Comparison of ENCODE assay signal across 13 mouse cellular contexts in the genomic region with DNA sequence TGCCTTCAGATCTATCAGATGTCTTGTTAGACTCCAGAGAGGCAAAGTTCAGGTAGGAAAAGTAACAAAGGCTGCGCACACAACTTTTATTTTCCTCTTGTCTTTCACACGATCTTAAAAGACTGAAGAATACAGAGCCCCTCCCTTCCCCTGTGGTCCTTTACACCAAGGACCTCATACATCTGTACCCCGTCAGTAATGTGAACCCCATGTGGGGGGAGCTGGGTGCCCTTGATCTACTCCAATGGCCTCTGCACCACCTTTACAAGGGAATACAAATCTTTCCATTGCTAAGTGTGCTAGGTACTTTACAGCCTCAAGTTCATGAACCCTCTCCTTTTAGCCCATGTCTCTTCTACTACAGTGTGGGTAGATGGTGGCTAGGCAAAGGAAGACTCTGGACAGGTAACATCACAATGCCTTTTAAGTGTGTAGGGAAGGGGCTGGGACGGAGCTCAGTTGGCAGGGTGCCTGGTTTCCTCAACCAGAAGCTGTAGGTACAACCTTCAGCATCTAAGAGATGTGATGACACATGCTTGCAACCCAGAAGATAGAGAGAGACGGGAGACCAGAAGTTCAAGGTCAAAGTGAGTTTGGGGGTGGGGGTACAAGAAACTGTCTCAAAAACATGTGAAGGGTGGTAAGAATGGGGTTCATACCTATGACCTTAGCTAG. TPM values are rescaled to one million over a fixed set of nuclear protein-coding genes. Genes with fewer than 3 reads are reported as not detected.
DNase-seq lines count a peak whose midpoint lies in the region; ATAC-seq and TF ChIP-seq lines count a peak whose summit lies in the region.
"Had no signal": no experiment of that assay in that cellular context is flagged by ENCODE, and none has a peak within 500 bp of the region (broad histone marks: within the 10 kb centered on the region; RNA-seq: fewer than 3 reads in every experiment).

No protein-coding gene starts in this region.

- TF ChIP-seq CTCF in spleen, adult 2 months (IDR thresholded peaks at IDR 0.05; ENCODE audit: extremely low read depth, insufficient read depth, insufficient read length, insufficient replicate concordance): no peak
- no peak for TF ChIP-seq CTCF in bone marrow, adult 2 months (IDR thresholded peaks at IDR 0.05; ENCODE audit: control insufficient read depth, insufficient read depth, low read length)
- no peak for TF ChIP-seq CTCF in liver, postnatal 0 days (IDR thresholded peaks at IDR 0.05; ENCODE audit: low read depth)
- TF ChIP-seq CTCF in hindbrain, postnatal 0 days (IDR thresholded peaks at IDR 0.05; ENCODE audit: low read depth): no peak

- peak; percentile 34 to 40 for DNase-seq in spleen, adult 2 months (ENCODE audit: low read depth in 1 of 2, low spot score in 2 of 2)
- no peak for DNase-seq in spleen, postnatal 4 days (ENCODE audit: low spot score in 2 of 2)
- no peak for DNase-seq in liver, postnatal 0 days
- DNase-seq in thymus, postnatal 4 days: peak; percentile 55
- no peak for DNase-seq in hindbrain, postnatal 0 days (ENCODE audit: low spot score)
- no peak for DNase-seq in kidney, postnatal 14 days
- DNase-seq: cerebellum, adult 9-10 months; lung, adult 18-20 months had no signal

- no peak for TF ChIP-seq POLR2A in spleen, adult 2 months (IDR thresholded peaks at IDR 0.05; ENCODE audit: low read depth, low read length)
- no peak for TF ChIP-seq POLR2A in bone marrow, adult 2 months (IDR thresholded peaks at IDR 0.05; ENCODE audit: borderline replicate concordance, control insufficient read depth, low read depth, low read length)

- WGBS in spleen, adult 2 months: 41% methylated on average over 5 of the region's 5 CpGs
- WGBS in bone marrow, adult 2 months: 22% methylated on average over 5 of the region's 5 CpGs
- 51% methylated on average over 5 of the region's 5 CpGs for WGBS in liver, postnatal 0 days (ENCODE audit: insufficient replicate concordance)
- 87% methylated on average over 5 of the region's 5 CpGs for WGBS in hindbrain, postnatal 0 days

- no peaks in the 10 kb centered on the region; the same call in 1 of the 2 replicates for H3K36me3 ChIP-seq in spleen, adult 2 months (ENCODE audit: control insufficient read depth, insufficient read depth, low read length)
- no peaks in the 10 kb centered on the region for H3K36me3 ChIP-seq in liver, postnatal 0 days (replicated peaks; ENCODE audit: insufficient read depth, low read length)
- no peaks in the 10 kb centered on the region for H3K36me3 ChIP-seq in hindbrain, postnatal 0 days (ENCODE audit: insufficient read depth, low read length)
- H3K36me3 ChIP-seq: embryonic facial prominence, embryonic 12.5 days; forebrain, embryonic 12.5 days; hindbrain, embryonic 15.5 days; midbrain, embryonic 10.5 days had no signal

- peak overlapping the region; percentile 79 for H3K4me3 ChIP-seq in spleen, adult 2 months (ENCODE audit: extremely low read depth, insufficient read depth, insufficient read length)
- peak overlapping the region; percentile 73 for H3K4me3 ChIP-seq in bone marrow, adult 2 months (replicated peaks; ENCODE audit: control insufficient read depth, low read depth, low read length)
- peak overlapping the region; percentile 52 for H3K4me3 ChIP-seq in liver, postnatal 0 days (ENCODE audit: low read depth, low read length)
- no peak overlapping the region for H3K4me3 ChIP-seq in hindbrain, postnatal 0 days (ENCODE audit: low read length)
- H3K4me3 ChIP-seq: embryonic facial prominence, embryonic 12.5 days; forebrain, embryonic 12.5 days; hindbrain, embryonic 15.5 days; midbrain, embryonic 10.5 days had no signal

- H3K9ac ChIP-seq in liver, postnatal 0 days (replicated peaks): peak overlapping the region; percentile 16; the same call in 1 of the 2 replicates
- no peak overlapping the region for H3K9ac ChIP-seq in hindbrain, postnatal 0 days (replicated peaks; ENCODE audit: low read length)
- H3K9ac ChIP-seq: embryonic facial prominence, embryonic 12.5 days; forebrain, embryonic 12.5 days; hindbrain, embryonic 15.5 days had no signal

- peak overlapping the region; percentile 92 for H3K27ac ChIP-seq in spleen, adult 2 months (ENCODE audit: insufficient read depth, low read length)
- peak overlapping the region; percentile 82; the same call in 1 of the 2 replicates for H3K27ac ChIP-seq in bone marrow, adult 2 months (ENCODE audit: control insufficient read depth, insufficient read depth, low read depth, low read length, poor library complexity)
- peak overlapping the region; percentile 52 for H3K27ac ChIP-seq in liver, postnatal 0 days (ENCODE audit: low read depth)
- no peak overlapping the region for H3K27ac ChIP-seq in hindbrain, postnatal 0 days
- H3K27ac ChIP-seq: embryonic facial prominence, embryonic 12.5 days; forebrain, embryonic 12.5 days; hindbrain, embryonic 15.5 days; midbrain, embryonic 10.5 days had no signal

- peaks cover 23% of the 10 kb centered on the region; the same call in 1 of the 2 replicates for H3K4me1 ChIP-seq in spleen, adult 2 months (ENCODE audit: control insufficient read depth, insufficient read depth, insufficient read length)
- peaks cover 8% of the 10 kb centered on the region; the same call in 1 of the 2 replicates for H3K4me1 ChIP-seq in bone marrow, adult 2 months (ENCODE audit: control insufficient read depth, insufficient read depth, low read length)
- H3K4me1 ChIP-seq in liver, postnatal 0 days (ENCODE audit: insufficient read depth): peaks cover 35% of the 10 kb centered on the region
- no peaks in the 10 kb centered on the region for H3K4me1 ChIP-seq in hindbrain, postnatal 0 days (ENCODE audit: insufficient read depth, low read length)

- no peaks in the 10 kb centered on the region for H3K27me3 ChIP-seq in spleen, adult 2 months (ENCODE audit: control insufficient read depth, insufficient read depth, low read length)
- no peaks in the 10 kb centered on the region for H3K27me3 ChIP-seq in liver, postnatal 0 days (ENCODE audit: insufficient read depth, low read length)
- 0 out of 2 replicates have a peak, but pooled peaks cover 2% of the 10 kb centered on the region for H3K27me3 ChIP-seq in hindbrain, postnatal 0 days (ENCODE audit: insufficient read depth, low read length)
- H3K27me3 ChIP-seq: forebrain, embryonic 12.5 days; hindbrain, embryonic 15.5 days had no signal

- no peak for TF ChIP-seq EP300 in liver, postnatal 0 days (IDR thresholded peaks at IDR 0.05; ENCODE audit: low read depth)

- ATAC-seq in liver, postnatal 0 days: no peak
- ATAC-seq in hindbrain, postnatal 0 days: no peak

- H3K9me3 ChIP-seq in liver, postnatal 0 days (ENCODE audit: low read length): no peaks in the 10 kb centered on the region
- no peaks in the 10 kb centered on the region for H3K9me3 ChIP-seq in hindbrain, postnatal 0 days (ENCODE audit: low read length)
- H3K9me3 ChIP-seq: embryonic facial prominence, embryonic 12.5 days; forebrain, embryonic 12.5 days; hindbrain, embryonic 15.5 days; midbrain, embryonic 10.5 days had no signal

- H3K4me2 ChIP-seq in liver, postnatal 0 days (ENCODE audit: low read depth, low read length): peak overlapping the region; percentile 71
- no peak overlapping the region for H3K4me2 ChIP-seq in hindbrain, postnatal 0 days (ENCODE audit: low read depth, low read length)
- H3K4me2 ChIP-seq: embryonic facial prominence, embryonic 12.5 days; forebrain, embryonic 12.5 days; hindbrain, embryonic 15.5 days had no signal

RNA-seq across cellular contexts. Expression of a gene that starts 1.3 kb away (rescaled TPM):
- 101 TPM in 2 replicates for polyA plus RNA-seq in spleen, adult 2 months (2012; rRNA removed)
- polyA plus RNA-seq in bone marrow, adult 2 months (2011; ENCODE audit: insufficient read depth, insufficient read length, low replicate concordance, missing spikeins): 72.6 and 139 TPM in 2 replicates
- polyA plus RNA-seq in liver, postnatal 0 days (2015; fragmentation: Nextera tagmentation; extraction: Ambion mirVana): 16.2 and 20.3 TPM in 2 replicates
- total RNA-seq in hindbrain, postnatal 0 days (2014; rRNA removed): 0.61 and 0.63 TPM in 2 replicates
- polyA plus RNA-seq in hindbrain, postnatal 0 days (2015; fragmentation: Nextera tagmentation; extraction: Ambion mirVana): 1.1 and 1.4 TPM in 2 replicates

RNA-seq across cellular contexts. Expression of a gene that starts 19.7 kb away (rescaled TPM):
- polyA plus RNA-seq in spleen, adult 2 months (2012; rRNA removed): 5,688 and 5,726 TPM in 2 replicates
- 55.3 and 57.2 TPM in 2 replicates for polyA plus RNA-seq in bone marrow, adult 2 months (2011; ENCODE audit: insufficient read depth, insufficient read length, low replicate concordance, missing spikeins)
- polyA plus RNA-seq in liver, postnatal 0 days (2015; fragmentation: Nextera tagmentation; extraction: Ambion mirVana): 29.5 and 31.5 TPM in 2 replicates
- 1.8 and 4.7 TPM in 2 replicates for total RNA-seq in hindbrain, postnatal 0 days (2014; rRNA removed)
- 2.4 and 3.1 TPM in 2 replicates for polyA plus RNA-seq in hindbrain, postnatal 0 days (2015; fragmentation: Nextera tagmentation; extraction: Ambion mirVana)
- polyA plus RNA-seq: forebrain, embryonic 12.5 days had no signal

RNA-seq across cellular contexts. Expression of a gene that starts 31.3 kb away (rescaled TPM):
- polyA plus RNA-seq in spleen, adult 2 months (2012; rRNA removed): 29.2 and 33.1 TPM in 2 replicates
- polyA plus RNA-seq in bone marrow, adult 2 months (2011; ENCODE audit: insufficient read depth, insufficient read length, low replicate concordance, missing spikeins): 7.3 and 8.7 TPM in 2 replicates
- polyA plus RNA-seq in liver, postnatal 0 days (2015; fragmentation: Nextera tagmentation; extraction: Ambion mirVana): 21.7 and 24.8 TPM in 2 replicates
- 2.7 and 5.8 TPM in 2 replicates for total RNA-seq in hindbrain, postnatal 0 days (2014; rRNA removed)
- polyA plus RNA-seq in hindbrain, postnatal 0 days (2015; fragmentation: Nextera tagmentation; extraction: Ambion mirVana): 3.3 and 4.3 TPM in 2 replicates

RNA-seq across cellular contexts. Expression of a gene that starts 52.9 kb away (rescaled TPM):
- polyA plus RNA-seq in spleen, adult 2 months (2012; rRNA removed): 612 and 971 TPM in 2 replicates
- 121 and 138 TPM in 2 replicates for polyA plus RNA-seq in bone marrow, adult 2 months (2011; ENCODE audit: insufficient read depth, insufficient read length, low replicate concordance, missing spikeins)
- polyA plus RNA-seq in liver, postnatal 0 days (2015; fragmentation: Nextera tagmentation; extraction: Ambion mirVana): 145 and 146 TPM in 2 replicates
- 108 and 141 TPM in 2 replicates for total RNA-seq in hindbrain, postnatal 0 days (2014; rRNA removed)
- 156 and 164 TPM in 2 replicates for polyA plus RNA-seq in hindbrain, postnatal 0 days (2015; fragmentation: Nextera tagmentation; extraction: Ambion mirVana)

Comparison
In these comparisons a context has a peak if more than half of its experiments do, and no peak if none do; other contexts are left out.
1. DNase-seq: peak in spleen, adult 2 months (2 of 2) and thymus, postnatal 4 days (single experiment); none in spleen, postnatal 4 days (0 of 2), liver, postnatal 0 days (single experiment), hindbrain, postnatal 0 days (single experiment) and kidney, postnatal 14 days (single experiment).
2. RNA of a gene that starts 19.7 kb away (polyA plus RNA-seq): 5,688 to 5,726 TPM in spleen, adult 2 months; 55.3 to 57.2 TPM in bone marrow, adult 2 months, 29.5 to 31.5 TPM in liver, postnatal 0 days and 2.4 to 3.1 TPM in hindbrain, postnatal 0 days; every median in the first group is over 10 times any median in the second.